ENCODE assay signal across 10 mouse cellular contexts in genomic region chr16:43505314-43505950, GRCm38 (mm10).
DNase-seq lines count a peak whose midpoint lies in the region; ATAC-seq and TF ChIP-seq lines count a peak whose summit lies in the region.
"Had no signal": no experiment of that assay in that cellular context is flagged by ENCODE, and none has a peak within 500 bp of the region (broad histone marks: within the 10 kb centered on the region; RNA-seq: fewer than 3 reads in every experiment).

No protein-coding gene starts in this region.

- intact Hi-C loops in heart, postnatal 36 days (cut with DNase I): loop anchor here (5.0 kb wide), 1 partner anchor 598 kb away; no protein-coding TSS in a partner anchor

- 29% methylated on average over 9 of the region's 9 CpGs for whole genome bisulfite sequencing in heart, embryonic 10.5 days
- 30% methylated on average over 9 of the region's 9 CpGs for WGBS in embryonic facial prominence, embryonic 12.5 days
- WGBS in hindbrain, embryonic 16.5 days: 17% methylated on average over 9 of the region's 9 CpGs
- 59% methylated on average over 9 of the region's 9 CpGs for WGBS in intestine, embryonic 15.5 days

- H3ac ChIP-seq in C2C12 (ENCODE audit: control insufficient read depth, insufficient read length, low read depth): peak overlapping the region; percentile 45

- no peak for DNase-seq in heart, embryonic 10.5 days (ENCODE audit: low spot score)
- DNase-seq in heart, postnatal 36 days: no peak
- DNase-seq in right cerebral cortex, adult 2 months (ENCODE audit: low spot score in 2 of 2): no peak
- DNase-seq: left cerebral cortex, postnatal 4 days had no signal

- ATAC-seq in embryonic facial prominence, embryonic 12.5 days (ENCODE audit: insufficient number of reproducible peaks, insufficient read depth, low FRiP score, low TSS enrichment): no peak
- ATAC-seq in hindbrain, embryonic 16.5 days: no peak
- no peak for ATAC-seq in CD4-positive, CD25-positive, alpha-beta regulatory T cell, adult 4 months
- ATAC-seq in intestine, embryonic 15.5 days: no peak

- peak overlapping the region; percentile 61 for H3K4me3 ChIP-seq in heart, embryonic 10.5 days
- no peak overlapping the region for H3K4me3 ChIP-seq in C2C12 (ENCODE audit: insufficient read depth, poor library complexity, severe bottlenecking)
- no peak overlapping the region for H3K4me3 ChIP-seq in embryonic facial prominence, embryonic 12.5 days
- peak overlapping the region; percentile 35 for H3K4me3 ChIP-seq in hindbrain, embryonic 16.5 days (ENCODE audit: low read length)
- no peak overlapping the region for H3K4me3 ChIP-seq in intestine, embryonic 15.5 days (replicated peaks)
- H3K4me3 ChIP-seq: megakaryocyte, embryonic 14.5 days had no signal

- H3K79me2 ChIP-seq in C2C12 (ENCODE audit: control insufficient read depth, insufficient read depth): peaks cover 30% of the 10 kb centered on the region

- H3K36me3 ChIP-seq in heart, embryonic 10.5 days: no peaks in the 10 kb centered on the region
- H3K36me3 ChIP-seq in C2C12 (ENCODE audit: control insufficient read depth, insufficient read depth): no peaks in the 10 kb centered on the region
- H3K36me3 ChIP-seq in embryonic facial prominence, embryonic 12.5 days: no peaks in the 10 kb centered on the region
- H3K36me3 ChIP-seq in hindbrain, embryonic 16.5 days (ENCODE audit: control insufficient read depth, insufficient read depth, low read length): no peaks in the 10 kb centered on the region
- H3K36me3 ChIP-seq in intestine, embryonic 15.5 days: no peaks in the 10 kb centered on the region

- H3K79me3 ChIP-seq in C2C12 (ENCODE audit: low read depth): peaks cover 4% of the 10 kb centered on the region

- H3K4me2 ChIP-seq in embryonic facial prominence, embryonic 12.5 days (replicated peaks): peak overlapping the region; percentile 35
- peak overlapping the region; percentile 67 for H3K4me2 ChIP-seq in hindbrain, embryonic 16.5 days (ENCODE audit: low read length)
- no peak overlapping the region for H3K4me2 ChIP-seq in intestine, embryonic 15.5 days (replicated peaks)

- H3K27me3 ChIP-seq in heart, embryonic 10.5 days (ENCODE audit: insufficient read depth, poor library complexity, severe bottlenecking): no peaks in the 10 kb centered on the region
- H3K27me3 ChIP-seq in C2C12 (ENCODE audit: control insufficient read depth, insufficient read depth, insufficient read length): no peaks in the 10 kb centered on the region
- H3K27me3 ChIP-seq in embryonic facial prominence, embryonic 12.5 days: no peaks in the 10 kb centered on the region
- H3K27me3 ChIP-seq in hindbrain, embryonic 16.5 days (replicated peaks; ENCODE audit: control insufficient read depth, insufficient read depth, low read length): no peaks in the 10 kb centered on the region
- no peaks in the 10 kb centered on the region for H3K27me3 ChIP-seq in intestine, embryonic 15.5 days (replicated peaks)

- peaks cover 26% of the 10 kb centered on the region for H3K4me1 ChIP-seq in heart, embryonic 10.5 days
- peaks cover 12% of the 10 kb centered on the region for H3K4me1 ChIP-seq in embryonic facial prominence, embryonic 12.5 days
- H3K4me1 ChIP-seq in hindbrain, embryonic 16.5 days (ENCODE audit: control insufficient read depth, insufficient read depth, low read depth, low read length): peaks cover 16% of the 10 kb centered on the region
- H3K4me1 ChIP-seq in intestine, embryonic 15.5 days (replicated peaks): peaks cover 3% of the 10 kb centered on the region; the same call in 1 of the 2 replicates

- peak overlapping the region; percentile 91 for H3K27ac ChIP-seq in heart, embryonic 10.5 days
- peak overlapping the region; percentile 50; the same call in 1 of the 2 replicates for H3K27ac ChIP-seq in embryonic facial prominence, embryonic 12.5 days
- peak overlapping the region; percentile 68 for H3K27ac ChIP-seq in hindbrain, embryonic 16.5 days (ENCODE audit: low read depth, low read length)
- no peak overlapping the region for H3K27ac ChIP-seq in intestine, embryonic 15.5 days

- no peak for TF ChIP-seq CTCF in C2C12 (IDR thresholded peaks at IDR 0.05; ENCODE audit: control insufficient read depth, insufficient read depth, insufficient read length)

- no peak overlapping the region for H3K9ac ChIP-seq in embryonic facial prominence, embryonic 12.5 days
- H3K9ac ChIP-seq in hindbrain, embryonic 16.5 days (ENCODE audit: low read depth, low read length): peak overlapping the region; percentile 55
- H3K9ac ChIP-seq in intestine, embryonic 15.5 days: no peak overlapping the region

- H3K9me3 ChIP-seq in heart, embryonic 10.5 days: no peaks in the 10 kb centered on the region
- H3K9me3 ChIP-seq in embryonic facial prominence, embryonic 12.5 days: no peaks in the 10 kb centered on the region
- H3K9me3 ChIP-seq in hindbrain, embryonic 16.5 days (ENCODE audit: control insufficient read depth, low read length): no peaks in the 10 kb centered on the region
- no peaks in the 10 kb centered on the region for H3K9me3 ChIP-seq in intestine, embryonic 15.5 days
- H3K9me3 ChIP-seq: megakaryocyte, embryonic 14.5 days had no signal

TF ChIP-seq in C2C12, 6 proteins besides CTCF, POLR2A, EP300 and RAD21:
- TF ChIP-seq MYOG (IDR thresholded peaks at IDR 0.05; ENCODE audit: control insufficient read depth, extremely low read depth, insufficient read length): no peak

Comparison
In these comparisons a context has a peak if more than half of its experiments do, and no peak if none do; other contexts are left out.
1. H3K4me3 ChIP-seq: peak in heart, embryonic 10.5 days (single experiment) and hindbrain, embryonic 16.5 days (single experiment); none in C2C12 (single experiment), embryonic facial prominence, embryonic 12.5 days (single experiment) and intestine, embryonic 15.5 days (single experiment).